Mouse (Mus musculus) neural tube, embryonic 15.5 days (tissue): ENCODE results near the gene Gimap5. TPM values are rescaled to one million over a fixed set of nuclear protein-coding genes. Genes with fewer than 3 reads are reported as not detected.

Source experiments
- ATAC-seq: fragments of 200-750 bp; cut with Nextera tagmentation; 2 replicates; pipeline ENCODE4 v1.8.0; 2017; ENCODE audit warnings: mild to moderate bottlenecking, moderate TSS enrichment, moderate library complexity; ENCODE audit not compliant: low FRiP score
- H3K27ac ChIP-seq: fragments of 300-500 bp; sonication (generic); replicated peaks from 2 replicates; pipeline ENCODE4 v1.5.1; 2015; ENCODE audit warnings: mild to moderate bottlenecking, inconsistent platforms
- H3K27me3 ChIP-seq: fragments of 300-500 bp; sonication (generic); replicated peaks from 2 replicates; pipeline ENCODE4 v1.6.1; 2015; ENCODE audit warnings: inconsistent platforms
- H3K36me3 ChIP-seq: fragments of 300-500 bp; sonication (generic); 2 replicates; pipeline ENCODE4 v1.6.1; 2015; ENCODE audit warnings: inconsistent platforms
- H3K4me1 ChIP-seq: fragments of 300-500 bp; sonication (generic); 2 replicates; pipeline ENCODE4 v1.6.1; 2015; ENCODE audit warnings: inconsistent platforms
- H3K4me2 ChIP-seq: fragments of 300-500 bp; sonication (generic); 2 replicates; pipeline ENCODE4 v1.6.1; 2015; ENCODE audit warnings: inconsistent platforms, mild to moderate bottlenecking, moderate library complexity
- H3K4me3 ChIP-seq: fragments of 300-500 bp; sonication (generic); replicated peaks from 2 replicates; pipeline ENCODE4 v1.5.1; 2015; ENCODE audit warnings: mild to moderate bottlenecking, inconsistent platforms
- H3K9ac ChIP-seq: fragments of 300-500 bp; sonication (generic); replicated peaks from 2 replicates; pipeline ENCODE4 v1.6.1; 2015; ENCODE audit warnings: mild to moderate bottlenecking, inconsistent platforms
- H3K9me3 ChIP-seq: fragments of 300-500 bp; sonication (generic); replicated peaks from 2 replicates; pipeline ENCODE4 v1.6.1; 2016; ENCODE audit warnings: inconsistent platforms
- WGBS: fragments of 180-500 bp; shearing (Covaris S2); methylation state at CpG from one replicate; pipeline ENCODE4 v1.1.7; 2015; ENCODE audit warnings: mixed read lengths; 5-methylcytosine and 5-hydroxymethylcytosine counted together
- polyA plus RNA-seq: library from polyadenylated mRNA; unstranded; fragments of >200 nt; fragmentation: Nextera tagmentation; extraction: Ambion mirVana; gene quantifications from 2 replicates; pipeline ENCODE4 v1.2.1, GENCODE M21; 2015

The Gimap5 gene
- polyA plus RNA-seq, 1 experiment from 2014 or later, result 1.7 TPM

DNA sequence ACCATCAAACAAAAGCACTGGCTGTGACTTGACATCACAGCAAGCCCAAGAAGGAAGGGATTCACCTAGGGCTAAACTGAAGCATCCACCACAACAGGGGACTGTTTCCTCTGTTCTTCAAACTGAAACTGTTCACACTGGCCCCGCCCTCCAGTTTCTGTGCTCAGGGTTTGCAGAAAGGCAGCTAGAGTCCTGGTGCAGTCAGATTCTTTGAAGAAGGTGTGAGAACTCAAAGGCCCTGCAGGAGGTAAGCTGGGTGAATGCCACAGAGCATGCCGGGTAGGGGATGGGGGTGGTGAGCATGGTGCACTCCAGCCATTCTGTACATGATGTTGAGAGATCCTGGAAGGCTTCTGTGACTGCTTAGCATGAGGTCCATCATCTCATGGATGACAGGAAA is 27.5 kb upstream of the Gimap5 start, which contains the start of the genes Gm28053 and Gimap7:
TSS of gene Gm28053 (plus strand) at position 153 of the 400 bp plus-strand sequence.
TSS of gene Gimap7 (plus strand) at position 167 of the 400 bp plus-strand sequence.
- Histone ChIP-seq H3K4me1 (no peaks in the 10 kb centered on the region), H3K9me3 (no peaks in the 10 kb centered on the region)
- WGBS, result 65% methylated on average over 2 of the region's 2 CpGs

GRCm38 (mm10) chr6:48720326-48720725 is 25.7 kb upstream of the Gimap5 start:
- no peaks in the 10 kb centered on the region for H3K9me3 ChIP-seq
- no peak overlapping the region for H3K9ac ChIP-seq
- 87% methylated on average over 4 of the region's 4 CpGs for WGBS
- H3K4me2 ChIP-seq, result no peak overlapping the region
- no peak overlapping the region for H3K4me3 ChIP-seq
- no peak for ATAC-seq
- no peak overlapping the region for H3K27ac ChIP-seq
- H3K4me1 ChIP-seq, result no peaks in the 10 kb centered on the region
- H3K36me3 ChIP-seq, result no peaks in the 10 kb centered on the region
- H3K27me3 ChIP-seq, result no peaks in the 10 kb centered on the region

More for the DNA sequence above, 27.5 kb upstream of the Gimap5 start, which contains the start of the genes Gm28053 and Gimap7:
- H3K27ac ChIP-seq, result no peak within 1 kb of the TSS
- ATAC-seq, result no peak
- no peaks in the 10 kb centered on the region for H3K36me3 ChIP-seq
- no peaks in the 10 kb centered on the region for H3K27me3 ChIP-seq
- no peak within 1 kb of the TSS for H3K4me2 ChIP-seq
- H3K9ac ChIP-seq, result no peak within 1 kb of the TSS
- H3K4me3 ChIP-seq, result no peak within 1 kb of the TSS

DNA sequence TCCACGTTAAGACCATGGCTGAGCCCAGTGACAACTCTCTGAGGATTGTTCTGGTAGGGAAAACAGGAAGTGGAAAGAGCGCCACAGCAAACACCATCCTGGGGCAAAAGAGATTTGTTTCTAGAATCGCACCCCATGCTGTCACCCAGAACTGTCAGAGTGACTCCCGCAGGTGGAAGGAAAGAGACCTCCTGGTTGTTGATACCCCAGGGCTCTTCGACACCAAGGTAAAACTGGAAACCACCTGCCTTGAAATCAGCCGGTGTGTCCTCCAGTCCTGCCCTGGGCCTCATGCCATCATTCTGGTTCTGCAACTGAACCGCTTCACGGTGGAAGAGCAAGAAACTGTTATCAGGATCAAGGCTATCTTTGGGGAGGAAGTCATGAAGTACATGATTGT is 22.5 kb upstream of the Gimap5 start:
- Histone ChIP-seq H3K27me3 (no peaks in the 10 kb centered on the region), H3K9me3 (no peaks in the 10 kb centered on the region), H3K36me3 (no peaks in the 10 kb centered on the region), H3K4me2 (no peak overlapping the region), H3K9ac (no peak overlapping the region), H3K4me1 (no peaks in the 10 kb centered on the region), H3K4me3 (no peak overlapping the region), H3K27ac (no peak overlapping the region)
- WGBS, result 89% methylated on average over 8 of the region's 8 CpGs
- no peak for ATAC-seq

DNA sequence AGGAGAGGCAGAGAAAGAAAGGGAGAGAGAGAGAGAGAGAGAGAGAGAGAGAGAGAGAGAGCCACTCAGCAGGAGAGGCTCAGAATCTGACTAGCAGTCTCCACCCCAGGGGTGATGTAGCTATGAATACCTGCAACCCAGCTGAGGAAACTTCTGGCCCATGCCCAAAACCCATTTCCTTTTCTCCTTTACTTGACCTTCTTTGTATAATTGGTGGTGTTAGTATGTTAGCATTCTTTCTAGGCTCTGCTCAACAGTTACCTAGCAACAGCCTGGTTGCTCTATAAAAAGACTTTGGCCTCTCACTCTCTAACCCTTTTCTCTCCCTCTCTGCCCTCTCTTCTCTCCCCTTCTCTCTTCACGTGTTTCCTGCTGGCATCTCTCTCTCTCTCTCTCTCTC is 20.5 kb upstream of the Gimap5 start:
- no peaks in the 10 kb centered on the region for H3K4me1 ChIP-seq
- ATAC-seq, result no peak
- 0% methylated on average over 1 of the region's 1 CpGs for WGBS

DNA sequence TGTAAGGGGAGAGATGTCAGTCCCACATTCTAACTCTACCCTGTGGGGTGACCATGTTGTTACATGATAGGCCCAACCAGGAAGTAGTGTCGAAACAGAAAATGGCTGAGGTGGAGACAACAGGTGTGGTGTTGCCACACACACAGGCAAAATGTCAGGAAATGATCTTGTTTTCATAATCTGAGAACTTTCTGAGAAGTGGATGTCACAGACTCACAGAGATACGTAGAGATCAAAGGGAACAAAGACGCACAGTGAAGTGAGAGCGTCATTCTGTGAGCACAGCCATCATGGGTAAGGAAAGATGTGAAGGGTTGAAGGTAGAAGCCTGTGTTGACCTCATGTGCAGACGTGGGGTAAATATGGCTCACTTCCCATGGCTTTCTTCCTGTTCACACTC is 18.2 kb upstream of the Gimap5 start:
- WGBS, result 88% methylated on average over 5 of the region's 5 CpGs
- H3K27ac ChIP-seq, result no peak overlapping the region
- no peak overlapping the region for H3K4me3 ChIP-seq
- H3K9ac ChIP-seq, result no peak overlapping the region
- H3K36me3 ChIP-seq, result no peaks in the 10 kb centered on the region
- H3K27me3 ChIP-seq, result no peaks in the 10 kb centered on the region
- no peak for ATAC-seq
- no peaks in the 10 kb centered on the region for H3K9me3 ChIP-seq
- H3K4me2 ChIP-seq, result no peak overlapping the region
- H3K4me1 ChIP-seq, result no peaks in the 10 kb centered on the region

More for the DNA sequence above, 20.5 kb upstream of the Gimap5 start:
- H3K9ac ChIP-seq, result no peak overlapping the region
- no peaks in the 10 kb centered on the region for H3K27me3 ChIP-seq
- H3K27ac ChIP-seq, result no peak overlapping the region
- no peaks in the 10 kb centered on the region for H3K36me3 ChIP-seq
- no peaks in the 10 kb centered on the region for H3K9me3 ChIP-seq
- H3K4me3 ChIP-seq, result no peak overlapping the region
- H3K4me2 ChIP-seq, result no peak overlapping the region

GRCm38 (mm10) chr6:48732864-48733304 is 13.1 kb upstream of the Gimap5 start:
- 63% methylated on average over 8 of the region's 8 CpGs for WGBS

DNA sequence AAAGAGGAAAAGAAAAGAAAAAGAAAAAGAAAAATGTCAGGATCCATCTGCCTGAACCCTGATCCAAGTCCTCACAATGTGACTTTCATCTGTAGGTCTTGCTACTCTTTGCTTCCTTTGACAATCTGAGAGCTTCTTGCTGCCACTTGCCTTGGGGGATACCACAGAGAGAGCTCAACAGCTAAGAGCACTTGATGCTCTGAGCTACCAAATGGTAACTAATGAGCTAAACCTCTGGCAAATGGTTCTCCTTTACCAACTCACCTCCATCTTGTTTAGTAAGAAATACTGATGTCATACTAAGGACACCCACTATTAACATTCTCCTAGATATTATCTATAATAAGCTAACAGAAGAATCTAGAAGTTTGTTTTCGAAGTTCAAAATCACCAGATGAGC is 12.3 kb upstream of the Gimap5 start:
- Histone ChIP-seq H3K9me3 (no peaks in the 10 kb centered on the region), H3K4me1 (no peaks in the 10 kb centered on the region), H3K4me3 (no peak overlapping the region), H3K27ac (no peak overlapping the region), H3K4me2 (no peak overlapping the region), H3K27me3 (no peaks in the 10 kb centered on the region), H3K36me3 (no peaks in the 10 kb centered on the region), H3K9ac (no peak overlapping the region)
- 83% methylated on average over 1 of the region's 1 CpGs for WGBS
- no peak for ATAC-seq

More at GRCm38 (mm10) chr6:48732864-48733304, 13.1 kb upstream of the Gimap5 start:
- Histone ChIP-seq H3K4me3 (no peak overlapping the region), H3K9ac (no peak overlapping the region), H3K4me2 (no peak overlapping the region), H3K27me3 (no peaks in the 10 kb centered on the region), H3K36me3 (no peaks in the 10 kb centered on the region), H3K9me3 (no peaks in the 10 kb centered on the region), H3K4me1 (no peaks in the 10 kb centered on the region), H3K27ac (no peak overlapping the region)
- no peak for ATAC-seq

DNA sequence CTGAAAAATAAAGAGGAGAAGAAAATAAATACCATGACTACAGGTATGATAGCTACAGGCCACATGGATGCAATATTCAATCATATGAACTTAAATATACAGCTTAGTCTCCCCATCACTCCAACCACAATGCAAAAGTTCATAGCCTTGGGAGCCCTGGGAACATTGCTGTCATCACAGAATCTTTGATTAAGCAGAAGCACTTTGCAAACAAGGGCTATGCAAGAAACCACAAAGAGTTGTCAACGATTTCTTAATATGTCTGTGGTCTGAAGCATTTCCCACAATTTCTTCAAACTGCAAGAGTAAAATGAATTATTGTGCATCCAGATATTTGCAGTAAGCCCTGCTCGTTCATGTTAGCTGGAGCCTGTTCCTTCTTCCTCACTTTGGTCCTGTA is 8.9 kb upstream of the Gimap5 start:
- 91% methylated on average over 2 of the region's 2 CpGs for WGBS
- Histone ChIP-seq H3K36me3 (no peaks in the 10 kb centered on the region), H3K4me1 (peaks cover 3% of the 10 kb centered on the region), H3K9me3 (no peaks in the 10 kb centered on the region), H3K27ac (no peak overlapping the region), H3K4me2 (no peak overlapping the region), H3K27me3 (peaks cover 11% of the 10 kb centered on the region; the same call in 1 of the 2 replicates), H3K9ac (no peak overlapping the region), H3K4me3 (no peak overlapping the region)
- ATAC-seq, result no peak

- H3K4me2 ChIP-seq, result no peak overlapping the region
- H3K4me1 ChIP-seq, result peaks cover 10% of the 10 kb centered on the region
- H3K36me3 ChIP-seq, result no peaks in the 10 kb centered on the region
- no peaks in the 10 kb centered on the region for H3K9me3 ChIP-seq
- no peak overlapping the region for H3K27ac ChIP-seq
- no peak overlapping the region for H3K4me3 ChIP-seq
- ATAC-seq, result no peak
- H3K9ac ChIP-seq, result no peak overlapping the region
- WGBS, result 94% methylated on average over 5 of the region's 5 CpGs
- peaks cover 18% of the 10 kb centered on the region; the same call in 1 of the 2 replicates for H3K27me3 ChIP-seq
These were observed 8.3 kb upstream of the Gimap5 start for GRCm38 (mm10) chr6:48737688-48738087.

- ATAC-seq, result no peak
- H3K36me3 ChIP-seq, result no peaks in the 10 kb centered on the region
- 85% methylated on average over 15 of the region's 15 CpGs for WGBS
- H3K27ac ChIP-seq, result no peak within 1 kb of the TSS
- no peak within 1 kb of the TSS for H3K9ac ChIP-seq
- H3K4me3 ChIP-seq, result no peak within 1 kb of the TSS
- no peak within 1 kb of the TSS for H3K4me2 ChIP-seq
- no peaks in the 10 kb centered on the region for H3K9me3 ChIP-seq
- H3K27me3 ChIP-seq, result peaks cover 24% of the 10 kb centered on the region; the same call in 1 of the 2 replicates
- H3K4me1 ChIP-seq, result peaks cover 15% of the 10 kb centered on the region
These were observed 6.8 kb upstream of the Gimap5 start, which contains the start of gene Gimap1 for GRCm38 (mm10) chr6:48738961-48739779. Gene Gimap1 (plus strand): TSS chr6:48739054.

GRCm38 (mm10) chr6:48739780-48740055 is 6.3 kb upstream of the Gimap5 start:
- Histone ChIP-seq H3K4me2 (no peak overlapping the region), H3K9me3 (no peaks in the 10 kb centered on the region), H3K4me1 (peaks cover 15% of the 10 kb centered on the region), H3K9ac (no peak overlapping the region), H3K4me3 (no peak overlapping the region), H3K36me3 (no peaks in the 10 kb centered on the region), H3K27ac (no peak overlapping the region), H3K27me3 (peaks cover 24% of the 10 kb centered on the region; the same call in 1 of the 2 replicates)
- 88% methylated on average over 3 of the region's 3 CpGs for WGBS
- no peak for ATAC-seq

GRCm38 (mm10) chr6:48740501-48741169 is 5.4 kb upstream of the Gimap5 start:
- H3K4me3 ChIP-seq, result no peak overlapping the region
- H3K9me3 ChIP-seq, result no peaks in the 10 kb centered on the region
- ATAC-seq, result no peak
- no peaks in the 10 kb centered on the region for H3K36me3 ChIP-seq
- H3K27me3 ChIP-seq, result peaks cover 24% of the 10 kb centered on the region; the same call in 1 of the 2 replicates
- H3K4me2 ChIP-seq, result no peak overlapping the region
- no peak overlapping the region for H3K27ac ChIP-seq
- WGBS, result 81% methylated on average over 3 of the region's 3 CpGs
- peaks cover 15% of the 10 kb centered on the region for H3K4me1 ChIP-seq
- H3K9ac ChIP-seq, result no peak overlapping the region
